In the genomic region with DNA sequence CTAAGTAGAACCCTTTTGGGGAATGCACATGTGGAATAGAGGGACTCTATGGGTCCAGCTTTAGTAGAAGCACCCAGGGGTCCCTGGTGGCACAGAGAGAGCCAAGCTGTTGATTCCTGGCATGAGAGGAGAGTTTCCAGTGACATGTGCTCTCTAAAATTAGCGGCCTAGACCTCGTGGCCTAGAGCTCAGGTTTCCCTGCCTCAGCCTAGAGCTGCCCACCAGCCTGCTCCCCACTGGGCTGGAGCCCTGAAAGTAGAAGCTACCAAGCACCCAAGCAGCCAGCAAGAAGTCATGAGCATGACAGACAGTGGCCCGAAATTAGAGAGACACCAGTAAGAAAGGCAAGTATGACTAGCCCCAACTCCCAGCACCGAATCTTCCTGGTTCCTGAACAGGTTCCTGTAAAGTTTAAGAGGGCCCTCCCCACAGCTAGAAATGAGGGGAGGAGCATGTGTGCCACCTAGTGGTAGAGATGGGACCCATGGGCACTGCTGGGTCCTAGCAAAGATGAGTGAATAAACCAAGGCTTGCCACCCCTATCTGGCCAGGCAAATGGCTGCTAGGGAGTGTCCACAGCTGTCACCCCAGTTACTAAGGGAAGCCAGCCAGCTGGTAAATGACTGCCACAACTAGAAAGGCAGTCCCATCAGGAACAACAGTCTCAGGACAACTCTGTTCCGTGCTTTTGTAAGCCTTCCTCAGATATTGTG, we compare ENCODE assay signal across 8 mouse cellular contexts. TPM values are rescaled to one million over a fixed set of nuclear protein-coding genes. Genes with fewer than 3 reads are reported as not detected.
DNase-seq lines count a peak whose midpoint lies in the region; ATAC-seq and TF ChIP-seq lines count a peak whose summit lies in the region.

No protein-coding gene starts in this region.

- peak; percentile 8 to 27 for DNase-seq in spleen, adult 2 months (ENCODE audit: low read depth in 1 of 2, low spot score in 2 of 2)
- DNase-seq in spleen, adult 12 weeks (ENCODE audit: low spot score), result no peak
- DNase-seq in adrenal gland, postnatal 25 days, result peak; percentile 54
- DNase-seq in embryonic facial prominence, embryonic 11.5 days (ENCODE audit: low spot score), result peak; percentile 45
- peak; percentile 22 for DNase-seq in hindbrain, embryonic 11.5 days (ENCODE audit: low spot score)
- peak; percentile 42 to 55 for DNase-seq in left cerebral cortex, postnatal 25 days (ENCODE audit: low spot score in 2 of 2)
- DNase-seq in urinary bladder, postnatal 25 days (ENCODE audit: low spot score), result no peak

- H3K4me1 ChIP-seq in spleen, adult 2 months (ENCODE audit: control insufficient read depth, insufficient read depth, insufficient read length), result no peaks in the 10 kb centered on the region
- H3K4me1 ChIP-seq in embryonic facial prominence, embryonic 11.5 days (ENCODE audit: control insufficient read depth, insufficient read depth, low read length), result no peaks in the 10 kb centered on the region
- no peaks in the 10 kb centered on the region for H3K4me1 ChIP-seq in hindbrain, embryonic 11.5 days (replicated peaks; ENCODE audit: control insufficient read depth, insufficient read depth, low read length)

- no peak overlapping the region for H3K9ac ChIP-seq in embryonic facial prominence, embryonic 11.5 days (replicated peaks; ENCODE audit: low read length)
- no peak overlapping the region for H3K9ac ChIP-seq in hindbrain, embryonic 11.5 days (ENCODE audit: low read depth, low read length)

- H3K79me2 ChIP-seq in myocyte (ENCODE audit: control insufficient read depth, insufficient read depth), result no peaks in the 10 kb centered on the region

- no peaks in the 10 kb centered on the region for H3K9me3 ChIP-seq in embryonic facial prominence, embryonic 11.5 days (replicated peaks; ENCODE audit: control insufficient read depth, low read length)
- no peaks in the 10 kb centered on the region for H3K9me3 ChIP-seq in hindbrain, embryonic 11.5 days (ENCODE audit: control insufficient read depth, low read length)

- WGBS in spleen, adult 2 months, result 58% methylated on average over 5 of the region's 5 CpGs
- WGBS in embryonic facial prominence, embryonic 11.5 days, result 74% methylated on average over 5 of the region's 5 CpGs
- 79% methylated on average over 5 of the region's 5 CpGs for WGBS in hindbrain, embryonic 11.5 days

- TF ChIP-seq CTCF in spleen, adult 2 months (IDR thresholded peaks at IDR 0.05; ENCODE audit: extremely low read depth, insufficient read depth, insufficient read length, insufficient replicate concordance), result peak; percentile 39; the same call in 1 of the 2 replicates

- intact Hi-C loops in left cerebral cortex, postnatal 25 days (cut with DNase I), result no loop called here

- H3ac ChIP-seq in myocyte (ENCODE audit: control insufficient read depth, insufficient read length), result no peak overlapping the region

- no peak for TF ChIP-seq POLR2A in spleen, adult 2 months (IDR thresholded peaks at IDR 0.05; ENCODE audit: low read depth, low read length)
- TF ChIP-seq POLR2A in myocyte (IDR thresholded peaks at IDR 0.05; ENCODE audit: insufficient read length, low read depth), result no peak

- H3K36me3 ChIP-seq in spleen, adult 2 months (ENCODE audit: control insufficient read depth, insufficient read depth, low read length), result peaks cover 19% of the 10 kb centered on the region
- H3K36me3 ChIP-seq in embryonic facial prominence, embryonic 11.5 days (replicated peaks; ENCODE audit: control insufficient read depth, insufficient read depth, low read depth, low read length), result no peaks in the 10 kb centered on the region
- H3K36me3 ChIP-seq in hindbrain, embryonic 11.5 days (ENCODE audit: control insufficient read depth, insufficient read depth, low read length), result no peaks in the 10 kb centered on the region
- H3K36me3 ChIP-seq in myocyte (ENCODE audit: control insufficient read depth, insufficient read depth), result peaks cover 8% of the 10 kb centered on the region

- H3K27me3 ChIP-seq in spleen, adult 2 months (ENCODE audit: control insufficient read depth, insufficient read depth, low read length), result no peaks in the 10 kb centered on the region
- H3K27me3 ChIP-seq in embryonic facial prominence, embryonic 11.5 days (ENCODE audit: control insufficient read depth, insufficient read depth, low read length), result no peaks in the 10 kb centered on the region
- no peaks in the 10 kb centered on the region for H3K27me3 ChIP-seq in hindbrain, embryonic 11.5 days (ENCODE audit: control insufficient read depth, insufficient read depth, low read length)
- H3K27me3 ChIP-seq in myocyte (ENCODE audit: control insufficient read depth, insufficient read depth, insufficient read length), result no peaks in the 10 kb centered on the region

- no peak overlapping the region for H3K4me2 ChIP-seq in embryonic facial prominence, embryonic 11.5 days (ENCODE audit: low read depth, low read length)
- H3K4me2 ChIP-seq in hindbrain, embryonic 11.5 days (replicated peaks; ENCODE audit: low read depth, low read length), result no peak overlapping the region
- peak overlapping the region; percentile 22 for H3K4me2 ChIP-seq in myocyte (ENCODE audit: low read depth)

- no peak overlapping the region for H3K27ac ChIP-seq in spleen, adult 2 months (ENCODE audit: insufficient read depth, low read length)
- H3K27ac ChIP-seq in embryonic facial prominence, embryonic 11.5 days (replicated peaks; ENCODE audit: low read depth, low read length), result no peak overlapping the region
- no peak overlapping the region for H3K27ac ChIP-seq in hindbrain, embryonic 11.5 days (ENCODE audit: low read depth, low read length)

- no peak overlapping the region for H3K4me3 ChIP-seq in spleen, adult 2 months (ENCODE audit: extremely low read depth, insufficient read depth, insufficient read length)
- H3K4me3 ChIP-seq in embryonic facial prominence, embryonic 11.5 days (ENCODE audit: low read depth, low read length), result no peak overlapping the region
- H3K4me3 ChIP-seq in hindbrain, embryonic 11.5 days (ENCODE audit: low read depth, low read length), result no peak overlapping the region
- H3K4me3 ChIP-seq in myocyte, result no peak overlapping the region

- no peak for ATAC-seq in embryonic facial prominence, embryonic 11.5 days (replicated peaks; ENCODE audit: insufficient number of reproducible peaks, low FRiP score, low TSS enrichment, low read depth)
- ATAC-seq in hindbrain, embryonic 11.5 days (ENCODE audit: low FRiP score), result no peak

TF ChIP-seq in myocyte, 11 proteins besides CTCF, POLR2A, EP300 and RAD21 (continues in another document):
- peak; percentile 34 to 86 (median 39) for TF ChIP-seq MYOD1 (IDR thresholded peaks at IDR 0.05; ENCODE audit: control insufficient read depth in 1 of 3, insufficient read length in 2 of 3, low read depth in 2 of 3)
- TF ChIP-seq POLR2AphosphoS2 (IDR thresholded peaks at IDR 0.05; ENCODE audit: insufficient read length, low read depth), result no peak
- TF ChIP-seq TCF12 (IDR thresholded peaks at IDR 0.05; ENCODE audit: insufficient read depth, poor library complexity, severe bottlenecking), result no peak
- TF ChIP-seq E2F4 (IDR thresholded peaks at IDR 0.05; ENCODE audit: insufficient read depth), result no peak
- no peak for TF ChIP-seq MAX (IDR thresholded peaks at IDR 0.05; ENCODE audit: low read depth)
- TF ChIP-seq REST (IDR thresholded peaks at IDR 0.05; ENCODE audit: insufficient read depth, insufficient read length), result no peak
- no peak for TF ChIP-seq USF1 (IDR thresholded peaks at IDR 0.05; ENCODE audit: low read depth)
- TF ChIP-seq MYOG (IDR thresholded peaks at IDR 0.05; ENCODE audit: control insufficient read depth in 1 of 3, insufficient read depth in 1 of 3, insufficient read length in 2 of 3, low read depth in 2 of 3), result peak; percentile 42 to 89 (median 79)
- no peak for TF ChIP-seq CEBPB (IDR thresholded peaks at IDR 0.05; ENCODE audit: insufficient read depth, poor library complexity, severe bottlenecking)

RNA-seq across cellular contexts. Expression of a gene that starts 18.1 kb away (rescaled TPM):
- 4.5 and 5.5 TPM in 2 replicates for polyA plus RNA-seq in spleen, adult 2 months (2012; rRNA removed)
- total RNA-seq in adrenal gland, postnatal 25 days (2021), result 64.2 and 70.4 TPM in 2 replicates
- polyA plus RNA-seq in embryonic facial prominence, embryonic 11.5 days (2014; fragmentation: Nextera tagmentation; extraction: Ambion mirVana), result 6.1 TPM in 2 replicates
- polyA plus RNA-seq in hindbrain, embryonic 11.5 days (2014; fragmentation: Nextera tagmentation; extraction: Ambion mirVana), result 6.0 and 7.8 TPM in 2 replicates
- total RNA-seq in left cerebral cortex, postnatal 25 days (2021), result 100 to 1,000 TPM in 1 of 2 experiments, 10 to 100 TPM in 1; 91.1 to 101 TPM
- 56.3 TPM for polyA plus RNA-seq in myocyte (2012; fragmentation: generic; extraction: Trizol)

RNA-seq across cellular contexts. Expression of a gene that starts 24.9 kb away (rescaled TPM):
- polyA plus RNA-seq in spleen, adult 2 months (2012; rRNA removed), result 18.7 and 23.9 TPM in 2 replicates
- total RNA-seq in adrenal gland, postnatal 25 days (2021), result 250 and 262 TPM in 2 replicates
- 159 and 172 TPM in 2 replicates for polyA plus RNA-seq in embryonic facial prominence, embryonic 11.5 days (2014; fragmentation: Nextera tagmentation; extraction: Ambion mirVana)
- polyA plus RNA-seq in hindbrain, embryonic 11.5 days (2014; fragmentation: Nextera tagmentation; extraction: Ambion mirVana), result 146 and 155 TPM in 2 replicates
- total RNA-seq in left cerebral cortex, postnatal 25 days (2021), result 10 to 100 TPM; 78.4 to 88.0 TPM
- 255 TPM for polyA plus RNA-seq in myocyte (2012; fragmentation: generic; extraction: Trizol)

RNA-seq across cellular contexts. Expression of a gene that starts 25.3 kb away (rescaled TPM):
- 45.8 and 51.7 TPM in 2 replicates for polyA plus RNA-seq in spleen, adult 2 months (2012; rRNA removed)
- total RNA-seq in adrenal gland, postnatal 25 days (2021), result 29.7 and 37.0 TPM in 2 replicates
- polyA plus RNA-seq in embryonic facial prominence, embryonic 11.5 days (2014; fragmentation: Nextera tagmentation; extraction: Ambion mirVana), result 8.0 and 8.3 TPM in 2 replicates
- 7.6 and 8.7 TPM in 2 replicates for polyA plus RNA-seq in hindbrain, embryonic 11.5 days (2014; fragmentation: Nextera tagmentation; extraction: Ambion mirVana)
- total RNA-seq in left cerebral cortex, postnatal 25 days (2021), result 10 to 100 TPM; 11.1 to 14.1 TPM
- 14.9 TPM for polyA plus RNA-seq in myocyte (2012; fragmentation: generic; extraction: Trizol)

RNA-seq across cellular contexts. Expression of a gene that starts 31.2 kb away (rescaled TPM):
- 2.8 and 3.2 TPM in 2 replicates for polyA plus RNA-seq in spleen, adult 2 months (2012; rRNA removed)
- 9.4 TPM in 2 replicates for total RNA-seq in adrenal gland, postnatal 25 days (2021)
- polyA plus RNA-seq in embryonic facial prominence, embryonic 11.5 days (2014; fragmentation: Nextera tagmentation; extraction: Ambion mirVana), result 9.5 and 11.7 TPM in 2 replicates
- polyA plus RNA-seq in hindbrain, embryonic 11.5 days (2014; fragmentation: Nextera tagmentation; extraction: Ambion mirVana), result 14.0 and 15.5 TPM in 2 replicates
- total RNA-seq in left cerebral cortex, postnatal 25 days (2021), result 100 to 1,000 TPM in 1 of 2 experiments, 10 to 100 TPM in 1; 95.7 to 111 TPM
- 0.11 TPM for polyA plus RNA-seq in myocyte (2012; fragmentation: generic; extraction: Trizol)

RNA-seq across cellular contexts. Expression of a gene that starts 51.9 kb away (rescaled TPM):
- 0.87 and 1.4 TPM in 2 replicates for polyA plus RNA-seq in spleen, adult 2 months (2012; rRNA removed)
- total RNA-seq in adrenal gland, postnatal 25 days (2021), result 0.33 and 0.88 TPM in 2 replicates
- polyA plus RNA-seq in embryonic facial prominence, embryonic 11.5 days (2014; fragmentation: Nextera tagmentation; extraction: Ambion mirVana), result 11.3 and 11.9 TPM in 2 replicates
- polyA plus RNA-seq in hindbrain, embryonic 11.5 days (2014; fragmentation: Nextera tagmentation; extraction: Ambion mirVana), result 3.5 and 4.9 TPM in 2 replicates
- 1 to 10 TPM in 1 of 2 experiments, under 1 TPM in 1; 0.76 to 1.2 TPM for total RNA-seq in left cerebral cortex, postnatal 25 days (2021)
- polyA plus RNA-seq in myocyte (2012; fragmentation: generic; extraction: Trizol), result 2.9 TPM

Comparison
In these comparisons a context has a peak if more than half of its experiments do, and no peak if none do; other contexts are left out.
1. DNase-seq: peak in spleen, adult 2 months (2 of 2), adrenal gland, postnatal 25 days (single experiment), embryonic facial prominence, embryonic 11.5 days (single experiment), hindbrain, embryonic 11.5 days (single experiment) and left cerebral cortex, postnatal 25 days (2 of 2); none in spleen, adult 12 weeks (single experiment) and urinary bladder, postnatal 25 days (single experiment).